Mouse (Mus musculus) MN1 (cell line): ENCODE results near the gene Glmn.

Source experiments
- DNase-seq: peaks from one replicate; pipeline ENCODE4 v3.0.0-alpha.2; 2016; ENCODE audit warnings: low spot score

Glmn gene

GRCm38 (mm10) chr5:107516087-107516486 is 81.6 kb downstream of the Glmn start:
- DNase-seq: no peak

GRCm38 (mm10) chr5:107515453-107515852 is 82.2 kb downstream of the Glmn start:
- no peak for DNase-seq

GRCm38 (mm10) chr5:107513583-107513982 is 84.1 kb downstream of the Glmn start:
- peak; percentile 13 for DNase-seq

GRCm38 (mm10) chr5:107511326-107511725 is 86.4 kb downstream of the Glmn start:
- DNase-seq: no peak

- DNase-seq: no peak
These were observed 87.2 kb downstream of the Glmn start for GRCm38 (mm10) chr5:107510503-107510902.

- DNase-seq: no peak
These were observed 90.4 kb downstream of the Glmn start, which contains the start of gene Gm42669 for GRCm38 (mm10) chr5:107507321-107507720. Gene Gm42669 (plus strand): TSS chr5:107507621.

GRCm38 (mm10) chr5:107500741-107501140 is 96.9 kb downstream of the Glmn start:
- DNase-seq: no peak

- no peak for DNase-seq
These were observed 97.7 kb downstream of the Glmn start for GRCm38 (mm10) chr5:107499891-107500535.
